Mouse (Mus musculus): ENCODE results near the gene Gpr183.

The Gpr183 gene

GRCm38 (mm10) chr14:121987287-121987686 lies 22.3 kb upstream of the Gpr183 start:
- no peak for DNase-seq

DNA sequence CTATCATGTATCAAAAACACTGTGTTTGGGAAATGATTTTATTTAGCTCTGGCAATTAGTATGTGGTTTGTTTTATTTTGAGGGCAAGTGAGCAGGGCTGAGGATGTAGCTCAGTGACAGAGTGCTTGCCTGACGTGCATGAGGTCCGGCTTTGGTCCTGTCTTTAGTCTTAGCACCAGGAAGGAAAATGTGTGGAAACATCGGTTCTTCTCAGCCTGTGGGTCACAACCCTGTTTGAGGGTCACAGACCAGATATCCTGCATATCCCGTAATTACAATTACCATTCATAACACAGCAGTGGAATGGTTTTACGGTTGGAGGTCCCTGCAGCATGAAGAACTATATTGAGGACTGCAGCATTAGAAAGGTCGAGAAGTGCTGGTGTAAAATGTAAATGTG lies 21.0 kb upstream of the Gpr183 start:
- DNase-seq = no peak

GRCm38 (mm10) chr14:121985477-121985876 lies 20.5 kb upstream of the Gpr183 start:
- DNase-seq = no peak

DNA sequence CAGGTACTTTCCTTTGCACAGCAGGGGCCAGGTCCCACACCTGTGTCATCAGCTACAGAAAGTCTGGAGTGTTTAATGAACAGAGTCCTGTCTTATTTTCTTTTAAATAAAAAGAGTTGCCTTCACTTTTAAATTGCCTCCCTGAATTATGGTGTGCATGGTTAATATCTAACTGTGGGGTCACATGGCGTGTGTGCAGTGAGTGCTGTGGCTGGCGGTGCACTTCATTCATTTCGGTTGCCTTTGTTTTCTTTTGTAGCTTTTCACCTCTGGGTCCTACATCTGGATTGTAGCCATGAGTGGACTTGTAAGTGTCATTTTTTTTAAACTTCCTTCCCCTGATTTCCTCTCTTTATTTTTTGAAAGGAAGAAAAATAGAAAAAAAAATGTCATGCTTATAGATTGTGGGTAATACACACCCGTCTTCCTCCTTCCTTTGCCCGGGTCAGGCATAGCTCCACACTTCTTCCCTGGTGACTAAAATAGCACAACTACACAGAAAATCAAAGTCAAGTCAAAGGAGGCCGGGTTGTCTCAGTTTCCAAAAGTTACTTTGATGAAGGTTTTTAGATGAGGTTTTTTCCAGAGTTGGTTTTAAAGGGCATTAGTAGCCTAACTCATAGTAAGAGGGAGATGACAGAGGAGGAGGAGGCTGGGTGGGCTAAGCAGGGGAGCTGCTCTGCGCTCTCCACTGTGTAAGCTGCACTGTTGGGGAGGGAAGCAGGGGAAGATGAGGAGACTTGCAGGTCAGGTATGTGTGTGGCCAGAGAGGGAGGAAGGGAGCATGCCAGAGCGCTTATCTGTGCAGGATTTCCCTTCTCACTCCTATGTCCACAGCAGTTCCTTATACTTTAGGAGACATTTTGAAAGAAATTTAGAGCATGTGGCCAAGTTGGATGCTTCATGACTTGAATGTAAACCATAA lies 18.3 kb upstream of the Gpr183 start:
- no peak for DNase-seq

DNA sequence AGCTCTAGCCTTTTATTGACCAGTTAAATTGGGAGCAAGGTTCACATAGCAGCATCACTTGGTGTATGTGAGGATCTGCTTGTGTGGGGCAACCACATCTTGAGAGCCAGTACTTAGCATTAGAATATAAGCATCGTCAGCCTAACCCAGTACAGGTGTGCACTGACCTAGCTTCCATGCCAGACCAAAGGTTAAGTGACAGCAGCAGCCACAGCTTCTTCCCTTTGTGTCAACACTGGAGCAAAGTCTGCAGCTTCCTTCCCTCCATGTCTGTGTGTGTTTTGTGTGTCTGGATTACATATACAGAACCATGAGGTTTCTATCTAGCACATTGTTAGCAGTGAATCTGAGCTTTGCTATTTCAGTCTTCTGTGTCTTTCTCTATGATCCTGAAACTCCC lies 16.5 kb upstream of the Gpr183 start:
- DNase-seq = no peak

- no peak for DNase-seq
These were observed 8.1 kb upstream of the Gpr183 start for GRCm38 (mm10) chr14:121973114-121973513.

- no peak for DNase-seq
These were observed 5.4 kb upstream of the Gpr183 start for GRCm38 (mm10) chr14:121970402-121970801.

DNA sequence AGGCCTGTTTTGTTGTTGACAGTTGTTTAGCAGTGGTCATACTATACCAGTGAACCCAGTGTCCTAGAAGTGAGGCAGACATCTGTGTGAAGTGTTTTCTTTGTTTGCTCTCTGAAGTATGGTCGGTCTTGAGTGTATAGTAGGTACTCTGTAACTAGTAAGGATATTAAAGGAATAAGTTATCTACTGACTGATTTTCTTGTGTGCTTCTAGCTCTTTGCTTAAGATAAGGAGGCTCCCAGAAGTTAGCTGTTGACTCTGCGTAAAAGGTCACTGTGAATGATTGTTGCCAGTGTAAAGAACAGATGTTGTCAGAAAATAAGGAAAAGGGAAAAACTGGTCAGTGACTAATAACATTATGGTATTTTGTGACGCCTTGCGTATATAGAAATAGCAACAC lies 2.1 kb upstream of the Gpr183 start:
- no peak for DNase-seq

GRCm38 (mm10) chr14:121965461-121965860 lies 466 bp upstream of the Gpr183 start:
- no peak for DNase-seq

GRCm38 (mm10) chr14:121963942-121964335 lies 1.1 kb downstream of the Gpr183 start:
- DNase-seq = no peak

GRCm38 (mm10) chr14:121963251-121963941 lies 1.6 kb downstream of the Gpr183 start:
- no peak for DNase-seq

GRCm38 (mm10) chr14:121962128-121962890 lies 2.7 kb downstream of the Gpr183 start:
- no peak for DNase-seq

- no peak for DNase-seq
These were observed 3.4 kb downstream of the Gpr183 start for GRCm38 (mm10) chr14:121961496-121962127.

DNA sequence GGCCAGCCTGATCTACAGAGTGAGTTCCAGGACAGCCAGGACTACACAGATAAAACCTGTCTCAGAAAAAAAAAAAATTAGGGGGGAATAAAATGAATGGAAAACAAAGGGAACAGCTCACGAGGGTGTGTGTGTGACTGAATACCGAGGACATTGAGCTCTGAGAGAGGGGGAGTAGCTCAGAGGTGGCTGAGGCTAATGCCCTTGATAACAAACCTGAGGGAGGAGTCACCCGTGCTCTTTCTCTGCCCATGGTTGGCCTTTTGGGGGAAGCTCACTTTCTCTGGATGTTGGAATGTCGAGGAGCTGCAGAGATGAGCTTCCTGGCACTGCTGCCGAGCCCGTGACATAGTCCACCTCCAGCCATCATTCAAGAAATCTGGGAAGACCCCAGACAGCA lies 4.0 kb downstream of the Gpr183 start:
- DNase-seq = no peak

- DNase-seq = no peak
These were observed 4.5 kb downstream of the Gpr183 start for GRCm38 (mm10) chr14:121960531-121960930.

GRCm38 (mm10) chr14:121960031-121960430 lies 5.0 kb downstream of the Gpr183 start:
- no peak for DNase-seq

DNA sequence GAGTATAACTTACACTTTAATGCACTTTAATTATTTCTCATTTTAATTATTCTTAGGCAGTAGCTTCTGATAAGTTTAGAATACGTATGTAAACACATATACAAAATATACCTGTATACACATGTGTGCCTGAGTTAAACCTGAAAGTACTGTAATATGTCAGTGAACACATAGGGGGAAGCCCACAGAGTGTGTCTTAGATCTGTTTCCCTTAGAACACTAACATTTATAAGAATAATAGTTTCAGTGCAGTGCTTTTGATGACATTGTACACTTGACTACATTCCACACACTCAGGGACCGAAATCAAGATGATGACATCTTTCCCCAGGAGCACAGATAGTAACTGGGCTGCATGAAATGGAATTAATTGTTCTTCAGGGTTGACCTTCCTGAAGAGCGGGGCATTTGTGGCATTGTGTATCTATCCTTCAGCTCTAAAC lies 5.4 kb downstream of the Gpr183 start:
- DNase-seq = no peak

DNA sequence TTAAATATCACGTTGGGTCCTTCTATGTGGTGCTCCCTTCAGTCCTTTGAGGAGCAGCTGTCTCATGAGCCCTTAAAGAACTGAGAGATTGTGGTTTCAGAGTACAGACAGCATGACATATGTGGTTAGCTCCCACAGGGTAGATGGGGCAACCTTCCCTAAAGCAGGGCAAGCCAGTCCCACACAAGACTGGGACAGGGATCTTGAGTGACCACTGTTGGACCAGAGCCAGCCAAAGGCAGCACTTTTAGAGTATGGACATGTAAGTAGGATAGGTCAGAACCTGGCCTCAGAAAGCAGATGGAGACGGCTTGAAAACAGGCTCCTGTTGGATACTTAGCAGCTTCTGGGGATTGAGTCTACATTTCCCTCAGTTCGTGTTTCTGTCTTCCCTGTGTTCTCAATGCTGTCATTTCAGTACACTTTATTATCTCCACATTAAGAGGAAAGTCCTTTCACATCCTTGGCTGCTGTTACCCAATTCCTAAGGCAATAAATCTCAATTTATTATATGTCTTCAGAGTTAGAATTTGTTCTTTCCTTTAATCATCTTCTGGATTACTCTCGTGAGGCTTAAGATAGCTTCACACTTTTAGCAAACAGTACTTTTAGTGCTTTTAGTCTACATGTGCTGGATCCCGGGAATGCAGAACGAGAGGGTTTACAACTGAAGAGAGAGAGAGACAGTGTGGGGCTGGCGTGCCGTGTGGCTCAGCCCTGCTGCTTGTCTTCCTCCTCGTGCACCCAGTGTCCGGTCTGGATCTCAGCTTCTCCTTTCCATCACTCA lies 6.1 kb downstream of the Gpr183 start:
- no peak for DNase-seq

- no peak for DNase-seq
These were observed 6.8 kb downstream of the Gpr183 start for GRCm38 (mm10) chr14:121958041-121958750.

DNA sequence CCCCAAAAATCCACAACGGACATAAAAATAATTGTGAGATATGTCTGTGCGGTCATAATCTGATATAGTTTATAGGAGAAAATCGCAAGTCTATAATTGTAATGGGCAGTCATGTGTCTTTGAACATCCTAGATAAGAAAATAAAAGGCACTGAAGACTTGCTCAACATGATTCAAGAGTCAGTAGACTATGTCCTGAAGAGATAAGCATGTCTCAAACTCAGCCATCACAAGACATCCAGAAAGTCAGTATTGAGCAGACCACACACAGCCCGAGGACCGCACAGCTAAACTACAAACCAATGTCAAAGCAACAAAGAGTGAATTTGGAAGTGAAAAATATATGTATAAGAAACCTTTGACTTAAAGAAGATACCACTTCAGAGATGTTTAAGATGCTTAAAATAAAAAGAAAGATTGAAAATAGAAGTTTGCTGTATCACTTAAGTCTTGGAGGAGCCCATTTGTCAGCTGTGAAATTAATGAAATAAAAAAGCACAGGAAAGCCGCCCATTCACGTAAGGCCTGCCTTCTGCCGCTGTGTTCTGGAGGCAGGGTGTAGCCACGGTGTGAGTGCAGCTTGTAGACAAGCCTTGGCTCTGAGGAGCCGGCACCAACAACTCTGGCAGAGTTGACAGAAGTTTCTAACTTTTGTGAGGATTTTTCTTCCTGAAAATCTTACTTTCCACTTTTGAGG lies 7.7 kb downstream of the Gpr183 start:
- no peak for DNase-seq

DNA sequence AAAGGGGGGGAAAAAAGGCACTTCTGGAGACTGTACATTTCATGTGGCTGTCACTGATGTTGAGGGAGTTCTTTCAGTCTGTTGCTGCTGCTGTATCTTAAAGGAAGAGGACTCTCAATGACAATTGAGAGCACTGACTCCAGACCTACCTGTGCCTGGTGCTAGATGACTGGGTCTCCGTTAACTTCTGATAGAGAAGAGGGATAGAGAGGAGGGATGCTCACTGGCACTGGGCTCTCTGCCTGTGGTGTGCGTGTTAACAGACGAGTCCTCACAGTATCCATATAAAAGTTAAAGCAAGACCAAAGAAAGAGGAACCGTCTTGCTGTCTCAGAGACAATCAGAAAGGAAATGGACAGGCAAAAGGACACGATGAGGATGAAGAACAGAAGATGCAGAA lies 8.7 kb downstream of the Gpr183 start:
- DNase-seq = no peak
